Mouse (Mus musculus) right cerebral cortex, postnatal 25 days (tissue): ENCODE measurements around the gene Olfr64.

Experiments
- DNase-seq: peaks from one replicate; pipeline ENCODE4 v3.0.0; 2022

The Olfr64 gene

DNA sequence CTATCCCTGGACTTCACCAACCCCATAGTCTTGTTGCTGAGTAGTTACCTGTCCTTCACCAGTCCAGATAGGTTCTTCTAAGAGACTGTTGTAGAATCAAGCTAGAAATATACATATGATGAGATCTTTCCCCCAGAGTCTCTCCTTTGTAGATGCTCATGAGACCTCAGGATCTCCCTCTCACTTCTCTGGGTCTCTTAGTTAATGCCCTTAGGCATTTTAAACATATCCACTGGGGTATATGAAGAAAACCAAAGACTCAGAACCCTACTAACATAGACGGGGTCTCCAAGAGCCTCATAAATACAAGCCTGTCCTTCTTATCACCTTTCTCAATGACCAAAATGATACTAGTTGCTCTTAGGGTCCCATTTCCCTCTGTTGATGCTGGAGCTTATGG is at the start of gene Olfr64:
Gene Olfr64, minus strand, starts transcription at position 101 of the 400 bp plus-strand sequence.
- no peak for DNase-seq

DNA sequence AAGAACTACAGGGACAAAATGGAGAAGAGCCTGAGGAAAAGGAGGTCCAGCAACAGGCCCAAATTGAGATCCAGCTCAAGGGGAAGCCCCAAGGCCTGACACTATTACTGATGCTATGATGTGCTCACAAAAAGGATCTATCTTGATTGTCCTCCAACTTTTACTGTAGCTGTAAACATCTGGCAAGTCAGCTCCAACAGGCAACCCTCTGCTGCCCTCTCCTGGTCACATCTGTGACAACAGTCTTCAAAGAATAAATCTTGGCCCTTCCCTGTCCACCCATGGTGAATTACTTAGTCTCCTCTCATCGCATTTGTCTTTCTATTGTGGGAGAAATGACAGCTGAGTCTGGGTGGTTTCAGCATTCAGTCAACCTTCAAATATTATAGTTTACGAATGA is 48.4 kb upstream of the Olfr64 start:
- DNase-seq = no peak

DNA sequence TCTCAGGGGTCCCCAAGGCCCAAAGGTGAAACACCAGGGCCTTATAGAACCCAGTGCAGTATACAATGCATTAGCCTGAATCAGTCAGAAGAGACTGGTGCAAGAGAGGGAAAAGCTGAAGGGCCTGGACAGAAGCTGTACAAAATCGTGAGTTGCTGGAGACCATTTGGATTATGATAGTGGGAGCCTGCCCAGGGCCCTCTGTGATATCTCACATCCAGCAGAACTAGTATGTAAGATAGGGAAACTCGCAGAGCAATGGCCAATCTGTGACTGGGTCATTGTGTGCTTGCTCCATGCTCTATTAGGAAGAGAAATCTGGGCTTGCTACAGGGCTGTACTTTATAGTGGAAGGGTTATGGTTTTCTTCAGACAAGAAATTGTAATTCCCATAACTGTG is 40.0 kb upstream of the Olfr64 start, which contains the start of gene Olfr632:
Gene Olfr632, plus strand, starts transcription at position 84 of the 400 bp plus-strand sequence.
- DNase-seq = no peak

DNA sequence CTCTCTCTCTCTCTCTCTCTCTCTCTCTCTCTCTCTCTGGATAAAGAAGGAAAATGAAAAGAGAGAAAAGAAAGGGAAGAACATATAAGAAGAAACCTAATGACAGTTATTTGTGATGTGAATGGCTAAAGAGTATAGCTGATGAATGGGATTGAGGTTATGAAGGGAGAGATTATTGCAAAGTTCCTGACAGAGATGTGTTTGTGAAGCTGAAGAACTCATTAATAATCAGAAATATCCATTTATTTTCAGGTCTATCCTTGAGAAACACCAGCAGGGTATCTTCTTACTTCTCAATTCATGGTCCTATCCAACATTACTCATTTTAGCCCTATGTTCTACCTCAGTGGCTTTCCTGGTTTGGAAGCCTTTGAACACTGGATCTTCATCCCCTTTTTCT is 34.2 kb upstream of the Olfr64 start, which contains the start of gene Olfr631:
Gene Olfr631, plus strand, starts transcription at position 301 of the 400 bp plus-strand sequence.
- no peak for DNase-seq

DNA sequence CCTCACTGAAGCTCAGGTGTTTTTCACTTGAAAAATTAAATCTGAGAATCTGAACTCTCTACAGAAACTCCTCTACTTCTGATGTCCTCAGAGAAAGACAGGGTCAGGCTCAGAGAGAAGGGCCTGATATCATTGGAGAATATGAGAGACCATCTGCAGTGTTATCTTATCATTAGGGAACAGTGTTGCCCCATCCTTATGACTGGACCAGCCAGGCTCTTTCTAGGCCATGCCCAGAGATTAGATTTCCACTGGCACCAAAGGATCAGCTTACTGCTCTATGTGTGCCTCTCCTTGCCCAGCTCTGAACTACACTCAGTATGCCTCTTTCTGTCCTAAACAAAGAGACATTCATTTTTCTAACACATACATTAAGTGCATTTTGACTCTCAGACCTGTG is 21.1 kb upstream of the Olfr64 start:
- DNase-seq = no peak

DNA sequence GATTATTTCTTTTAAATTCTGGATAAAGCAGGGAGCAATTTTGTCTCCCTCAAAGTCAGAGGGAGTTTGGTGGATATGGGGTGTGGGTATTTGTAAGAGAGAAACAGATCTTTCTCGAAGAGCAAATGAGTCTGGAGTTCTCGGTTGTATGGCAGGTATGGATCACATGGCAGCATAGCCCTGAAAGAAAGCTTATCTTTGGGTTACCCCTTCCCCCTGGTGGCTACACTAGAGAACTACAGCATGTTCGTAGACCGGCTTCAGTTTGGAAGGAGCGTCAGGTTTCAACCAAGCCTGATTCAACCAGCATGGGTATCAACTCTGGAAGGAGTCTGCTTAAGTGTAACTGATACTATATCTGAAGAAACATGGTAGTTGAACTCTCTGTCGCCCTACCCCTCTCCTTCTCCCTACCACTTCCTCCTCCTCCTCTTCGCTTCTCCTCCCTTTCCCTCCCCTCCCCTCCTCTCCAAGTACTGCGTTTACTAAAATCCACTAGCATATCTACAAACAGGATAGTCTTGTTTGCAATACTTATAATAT is 18.8 kb upstream of the Olfr64 start:
- no peak for DNase-seq

DNA sequence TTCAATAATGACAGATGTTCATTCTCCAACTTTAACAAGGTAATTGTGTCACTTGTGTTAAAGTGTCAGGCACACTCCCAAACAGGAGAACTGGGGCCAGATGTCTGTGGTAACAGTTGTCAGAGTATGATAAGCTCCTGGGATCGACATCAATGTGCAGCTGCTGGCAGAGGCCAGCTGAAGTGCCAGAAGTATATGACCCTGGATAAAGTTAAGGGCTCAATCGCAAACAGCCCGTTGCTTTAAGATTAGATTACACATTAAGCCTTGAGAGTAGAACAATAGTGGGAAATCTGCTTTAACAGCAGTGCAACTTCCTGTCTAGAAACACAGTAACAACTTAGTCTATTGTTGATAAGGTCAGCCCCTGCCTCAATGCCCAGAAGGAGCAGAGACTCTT is 15.8 kb upstream of the Olfr64 start:
- DNase-seq = no peak

DNA sequence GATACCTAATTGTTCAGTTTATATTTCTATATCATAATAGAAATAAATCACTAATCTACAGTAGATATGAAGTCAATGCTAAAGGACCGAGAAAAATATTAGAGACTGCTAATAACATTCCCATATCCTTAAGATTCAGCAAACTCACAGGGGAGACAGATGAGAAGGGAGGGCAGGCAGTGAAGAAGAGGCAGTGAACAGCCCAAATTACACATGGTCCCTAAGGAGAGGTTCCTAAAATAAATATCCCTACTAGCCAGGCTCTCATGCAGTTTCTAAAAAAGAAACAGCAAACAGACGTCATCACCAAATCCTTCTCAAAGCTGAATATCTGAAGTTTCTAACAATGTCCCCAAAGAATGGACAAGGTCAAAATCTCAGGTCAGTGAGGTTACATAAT is 8.9 kb upstream of the Olfr64 start, which contains the start of gene Olfr65:
Gene Olfr65, plus strand, starts transcription at position 301 of the 400 bp plus-strand sequence.
- DNase-seq = no peak

DNA sequence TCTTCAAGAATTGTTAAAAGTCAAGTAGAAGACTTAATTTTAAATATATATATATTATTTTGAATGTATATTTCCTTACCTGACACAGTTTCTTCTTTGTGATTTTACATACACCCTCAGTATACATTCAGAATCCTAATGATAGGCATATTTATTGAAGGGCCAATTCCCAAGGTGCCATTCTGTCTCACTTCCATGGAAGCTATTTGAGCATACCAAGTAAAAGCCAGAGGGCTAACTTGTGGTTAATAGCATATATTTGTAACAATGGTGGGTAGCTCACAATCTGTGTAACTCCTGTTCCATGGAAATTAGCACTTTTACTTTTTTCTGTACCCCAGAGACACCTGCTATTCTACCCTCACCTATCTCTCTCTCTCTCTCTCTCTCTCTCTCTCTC is 8.1 kb downstream of the Olfr64 start, which contains the start of gene Olfr66:
Gene Olfr66, minus strand, starts transcription at position 101 of the 400 bp plus-strand sequence.
- DNase-seq = no peak

DNA sequence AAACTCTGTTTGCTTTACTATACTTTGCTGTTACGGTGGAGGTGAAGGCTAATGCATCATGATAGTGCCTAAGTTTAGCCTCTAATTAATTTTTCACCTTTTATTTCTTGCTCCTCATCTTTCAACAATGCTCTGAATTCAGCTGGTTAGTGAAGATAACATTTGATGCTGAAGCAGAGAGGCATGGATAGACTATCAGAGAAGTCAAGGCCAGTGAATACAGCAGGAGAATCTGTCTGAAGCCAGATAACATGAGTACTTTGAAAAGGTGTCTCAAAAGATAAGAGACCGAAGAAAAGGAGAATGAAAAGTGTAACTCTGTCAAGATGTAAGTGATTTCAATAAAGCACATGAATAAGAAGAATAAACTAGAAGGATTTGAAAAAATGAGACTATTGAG is 17.2 kb downstream of the Olfr64 start:
- no peak for DNase-seq

DNA sequence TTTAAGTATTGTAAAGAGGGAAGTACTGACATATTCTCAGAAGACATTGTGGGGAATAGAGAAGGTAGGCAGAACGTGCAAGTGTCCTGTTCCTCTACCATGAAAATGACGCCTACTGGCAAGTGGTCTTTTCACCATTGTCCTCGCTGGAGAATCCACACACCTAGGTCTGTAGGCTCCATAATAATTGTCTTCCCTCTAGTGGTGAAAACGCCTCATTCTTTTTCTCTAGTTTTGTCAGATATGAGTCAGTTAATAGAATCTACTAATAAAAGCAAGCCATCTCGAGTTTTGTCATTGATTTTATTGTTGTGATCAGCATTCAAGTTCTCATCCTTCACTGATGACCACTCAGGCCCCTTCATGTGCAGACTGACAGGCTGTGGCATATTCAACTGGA is 19.8 kb downstream of the Olfr64 start:
- no peak for DNase-seq

DNA sequence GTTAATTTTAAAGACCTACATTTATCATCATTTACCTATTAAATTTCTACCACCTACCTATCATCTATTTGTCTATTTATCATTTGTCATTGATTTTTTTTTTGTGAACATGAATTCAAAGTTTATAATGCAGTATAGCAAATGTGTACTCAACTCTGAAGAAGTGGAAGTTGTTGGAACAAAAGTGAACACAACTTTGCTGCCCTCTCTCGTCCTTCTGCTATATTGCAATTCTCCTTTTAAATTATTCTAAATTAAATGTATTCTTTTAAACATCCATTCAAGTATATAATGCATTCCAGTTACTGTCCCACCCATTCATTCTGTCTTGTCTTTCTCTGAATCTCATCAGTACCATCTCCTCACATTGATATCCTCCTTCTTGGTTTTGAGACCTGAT is 21.2 kb downstream of the Olfr64 start:
- DNase-seq = no peak

DNA sequence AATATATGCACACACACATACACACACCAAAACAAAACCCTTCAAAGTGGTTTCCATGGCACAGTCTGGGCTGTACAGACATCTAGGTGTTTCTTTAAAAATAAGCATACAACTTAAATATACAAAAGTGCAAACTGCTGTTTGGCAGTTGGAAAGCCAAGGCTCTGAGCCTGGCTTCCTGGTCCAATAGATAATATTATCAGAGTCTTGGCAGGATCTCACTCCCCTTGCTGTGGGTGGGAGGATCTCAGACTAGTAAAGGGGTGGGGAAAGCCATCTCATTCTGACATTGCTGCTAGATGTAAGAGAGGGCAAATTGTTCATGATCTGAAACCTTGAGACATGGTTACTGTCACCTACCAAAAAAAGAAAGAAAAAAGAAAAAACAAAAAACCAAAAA is 23.6 kb downstream of the Olfr64 start:
- no peak for DNase-seq

DNA sequence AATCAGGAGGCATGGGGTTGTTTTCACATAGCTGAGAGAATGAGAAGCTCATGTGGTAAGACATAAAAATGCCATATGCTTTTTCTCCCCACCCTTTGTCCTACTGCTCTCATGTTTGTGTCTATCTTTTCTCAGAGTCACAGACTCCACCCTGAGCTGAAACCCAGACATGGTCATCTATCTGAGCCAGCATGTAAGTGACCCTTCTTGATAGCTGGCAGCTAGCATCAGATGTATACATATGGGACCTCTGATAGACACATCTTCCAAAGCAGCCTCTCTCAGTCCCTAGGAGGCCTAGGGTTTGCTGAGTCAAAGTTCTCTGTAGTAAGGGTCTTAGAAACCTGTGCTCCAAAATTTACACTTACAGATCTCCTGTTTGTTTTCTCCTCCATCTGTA is 28.6 kb downstream of the Olfr64 start:
- no peak for DNase-seq

DNA sequence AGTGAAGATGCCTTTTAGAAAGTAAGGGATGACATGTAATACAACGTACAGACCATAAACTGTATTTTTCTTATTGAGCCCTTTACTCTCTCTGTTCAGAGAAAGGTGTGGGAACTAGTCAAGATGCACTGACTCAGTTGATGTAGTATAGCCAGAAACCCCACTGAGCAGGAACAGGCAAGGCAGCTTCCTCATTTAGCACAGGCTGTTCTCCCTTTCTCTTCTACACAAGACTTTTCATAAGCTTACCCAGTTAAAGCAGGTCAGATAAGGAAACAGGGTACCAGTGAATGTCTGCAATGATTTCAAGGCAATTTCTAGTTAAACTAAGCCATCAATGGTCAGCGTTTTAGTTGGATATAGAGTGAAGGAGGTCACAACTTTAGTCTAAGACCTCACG is 32.8 kb downstream of the Olfr64 start:
- DNase-seq = no peak

DNA sequence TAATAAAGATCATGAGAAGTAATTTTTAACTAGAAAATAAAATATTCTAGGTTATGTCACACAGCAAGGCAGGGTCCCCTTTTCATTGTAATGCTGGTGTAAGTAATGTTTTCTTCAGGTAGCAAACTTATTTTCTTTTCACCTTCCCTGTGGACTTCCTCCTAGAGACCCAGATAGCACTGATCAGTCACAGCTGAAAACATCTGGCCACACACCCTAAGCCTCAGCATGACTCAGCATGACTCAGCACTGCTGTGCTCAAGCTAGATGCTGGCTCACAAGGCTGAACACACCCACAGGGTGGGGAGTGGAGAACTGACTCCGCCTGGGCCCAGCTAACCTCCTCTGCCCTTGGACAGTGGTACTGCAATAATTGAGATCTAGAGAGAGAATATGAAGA is 33.4 kb downstream of the Olfr64 start:
- DNase-seq = no peak

DNA sequence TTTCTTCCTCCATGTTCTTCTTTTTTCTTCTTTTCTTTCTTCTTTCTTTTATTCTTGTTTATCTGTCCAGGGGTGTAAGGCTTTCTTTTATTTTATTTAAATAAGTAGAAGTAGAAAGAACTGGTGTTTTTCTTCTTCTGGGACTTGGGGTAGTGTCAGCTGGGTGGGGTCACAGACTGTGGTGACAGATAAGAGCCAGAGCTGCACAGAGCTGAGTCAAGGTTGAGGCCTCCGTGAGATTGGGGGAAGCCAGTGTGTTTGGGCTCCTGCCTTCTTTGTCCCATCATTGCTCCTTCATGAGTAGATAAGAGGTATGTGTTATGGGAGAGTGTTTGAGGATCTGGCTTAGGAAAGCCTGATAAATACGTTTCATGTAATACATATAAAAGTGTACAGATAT is 35.2 kb downstream of the Olfr64 start:
- no peak for DNase-seq

DNA sequence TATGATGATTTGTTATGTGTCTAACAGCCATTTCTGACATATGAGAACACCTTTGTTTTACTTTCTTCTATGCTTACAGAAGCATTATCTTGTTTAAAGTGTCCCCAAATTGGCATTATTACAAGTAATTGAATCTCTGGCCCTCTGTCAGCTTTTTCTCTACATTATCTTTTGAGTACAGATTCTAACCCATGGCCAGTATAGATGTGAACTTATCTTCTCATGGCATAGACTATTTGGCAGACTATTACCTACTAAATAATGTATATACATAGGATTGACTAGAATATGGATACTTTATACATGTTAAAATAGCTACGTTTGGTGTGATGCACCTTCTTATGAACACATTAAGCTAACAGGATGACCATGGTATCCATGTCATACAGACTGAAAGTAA is 39.6 kb downstream of the Olfr64 start:
- no peak for DNase-seq

DNA sequence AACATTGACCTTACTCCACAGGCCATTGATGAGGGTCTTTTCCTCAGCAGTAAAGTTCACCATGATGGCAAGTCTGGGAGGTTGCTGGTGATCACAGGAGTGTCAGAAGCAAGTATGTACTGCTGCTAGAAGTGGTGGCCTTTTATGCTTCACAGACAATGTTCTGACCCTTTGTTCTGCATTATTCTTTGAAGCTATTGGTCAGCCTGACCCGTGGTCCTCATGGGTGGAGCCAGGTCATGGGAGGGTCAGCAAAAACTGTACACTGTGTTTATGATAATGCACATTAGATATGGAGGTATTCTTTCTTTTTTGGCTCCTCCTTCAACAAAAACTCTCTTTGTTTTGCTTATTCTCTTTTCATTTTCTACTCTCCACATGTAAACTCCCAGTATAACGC is 41.2 kb downstream of the Olfr64 start, which contains the start of gene Hbb-y:
Gene Hbb-y, minus strand, starts transcription at position 127 of the 400 bp plus-strand sequence.
- no peak for DNase-seq

DNA sequence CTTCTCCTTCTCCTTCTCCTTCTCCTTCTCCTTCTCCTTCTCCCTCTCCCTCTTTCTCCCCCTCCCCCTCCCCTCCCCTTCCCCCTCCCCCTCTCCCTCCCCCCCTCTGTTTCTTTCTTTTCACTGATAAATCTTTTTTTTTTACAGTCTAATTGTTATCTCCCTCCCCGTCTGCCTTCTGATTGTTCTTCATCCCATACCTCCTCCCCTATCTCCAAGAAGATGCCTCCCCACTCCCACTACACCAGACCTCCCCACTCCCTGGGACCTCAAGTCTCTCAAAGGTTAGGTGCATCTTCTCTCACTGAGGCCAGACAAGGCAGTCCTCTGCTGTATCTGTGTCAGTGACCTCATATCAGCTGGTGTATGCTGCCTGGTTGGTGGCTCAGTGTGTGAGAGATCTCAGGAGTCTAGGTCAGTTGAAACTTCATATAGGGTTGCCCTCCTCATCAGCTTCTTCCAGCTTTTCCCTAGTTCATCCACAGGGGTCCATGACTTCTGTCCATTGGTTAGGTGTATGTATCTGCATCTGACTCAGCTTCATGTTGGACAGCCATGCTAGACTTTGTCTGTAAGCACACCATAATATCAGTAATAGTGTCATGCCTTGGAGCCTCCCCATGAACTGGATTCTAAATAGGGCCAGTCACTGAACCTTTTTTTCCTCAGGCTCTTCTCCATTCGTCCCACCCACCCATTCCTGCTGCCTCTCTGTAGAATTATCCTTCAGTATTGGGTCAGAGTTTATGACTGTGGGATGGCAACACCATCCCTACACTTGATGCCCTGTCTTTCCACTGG is 49.6 kb downstream of the Olfr64 start:
- DNase-seq = no peak

DNA sequence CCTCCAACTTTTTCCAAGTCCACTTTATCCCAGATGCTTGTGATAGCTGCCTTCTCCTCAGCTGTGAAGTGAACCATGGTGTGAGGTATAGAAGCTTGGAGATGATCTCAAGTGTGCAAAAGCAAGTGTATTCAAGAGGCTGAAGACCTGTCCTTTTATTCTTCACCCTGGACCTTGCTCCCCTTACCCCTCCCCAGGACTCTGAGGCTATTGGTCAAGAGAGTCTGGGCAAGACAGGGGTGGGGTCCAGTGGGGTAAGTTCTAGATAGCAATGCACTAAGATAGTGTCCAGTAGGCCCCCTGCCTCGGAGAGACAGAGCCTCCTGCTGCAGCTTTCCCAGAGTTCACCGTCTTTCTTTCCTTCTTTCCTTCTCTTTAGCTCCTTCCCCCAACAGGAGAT is 51.3 kb downstream of the Olfr64 start, which contains the start of gene Hbb-bh1:
Gene Hbb-bh1, minus strand, starts transcription at position 131 of the 400 bp plus-strand sequence.
- DNase-seq = no peak

DNA sequence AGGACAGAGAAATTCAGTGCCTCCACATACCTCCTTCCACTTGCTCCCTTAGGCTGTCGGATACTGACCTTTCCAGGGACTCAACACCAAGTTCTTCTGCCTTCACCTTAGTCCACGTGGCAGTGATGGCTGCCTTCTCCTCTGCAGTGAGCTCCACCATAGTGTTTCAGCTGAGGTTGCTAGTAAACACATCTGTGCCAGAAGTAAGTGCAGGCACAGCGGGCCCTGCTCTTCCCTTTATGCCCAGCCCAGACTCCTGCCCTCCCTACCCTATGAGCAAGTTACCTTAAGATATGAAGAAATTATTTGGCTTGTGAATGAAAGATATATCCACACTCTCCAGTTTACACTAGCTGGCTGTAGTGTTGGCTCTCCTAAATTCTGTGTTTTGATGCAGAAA is 54.0 kb downstream of the Olfr64 start, which contains the start of gene Hbb-bh2:
Gene Hbb-bh2, minus strand, starts transcription at position 253 of the 400 bp plus-strand sequence.
- no peak for DNase-seq
